Mouse (Mus musculus) lung, postnatal 0 days (tissue): Measurements from ENCODE around the gene Ywhab. TPM values are rescaled to one million over a fixed set of nuclear protein-coding genes. Genes with fewer than 3 reads are reported as not detected.

Source experiments
- ATAC-seq: fragments of 200-750 bp; cut with Nextera tagmentation; 2 replicates; pipeline ENCODE4 v1.8.0; 2017; ENCODE audit warnings: moderate library complexity
- DNase-seq: peaks from one replicate; pipeline ENCODE4 v3.0.0-alpha.2; 2016; ENCODE audit warnings: low spot score
- H3K27ac ChIP-seq: fragments of 300-500 bp; sonication (generic); 2 replicates; pipeline ENCODE4 v1.5.1; 2014; ENCODE audit warnings: antibody characterized with exemption, mild to moderate bottlenecking, low read length, mixed read lengths
- H3K27me3 ChIP-seq: fragments of 300-500 bp; sonication (generic); replicated peaks from 2 replicates; pipeline ENCODE4 v1.6.1; 2014; ENCODE audit warnings: low read length, mixed read lengths; ENCODE audit not compliant: insufficient read depth
- H3K36me3 ChIP-seq: fragments of 300-500 bp; sonication (generic); 2 replicates; pipeline ENCODE4 v1.6.1; 2014; ENCODE audit warnings: low read length, mixed read lengths; ENCODE audit not compliant: insufficient read depth
- H3K4me1 ChIP-seq: fragments of 300-500 bp; sonication (generic); 2 replicates; pipeline ENCODE4 v1.6.1; 2014; ENCODE audit warnings: antibody characterized with exemption, low read depth, low read length, mixed read lengths; ENCODE audit not compliant: insufficient read depth
- H3K4me2 ChIP-seq: fragments of 300-500 bp; sonication (generic); replicated peaks from 2 replicates; pipeline ENCODE4 v1.6.1; 2014; ENCODE audit warnings: low read depth, mild to moderate bottlenecking, low read length, moderate library complexity, mixed read lengths
- H3K4me3 ChIP-seq: fragments of 300-500 bp; sonication (generic); 2 replicates; pipeline ENCODE4 v1.5.1; 2014; ENCODE audit warnings: low read depth, low read length
- H3K9ac ChIP-seq: fragments of 300-500 bp; sonication (generic); replicated peaks from 2 replicates; pipeline ENCODE4 v1.6.1; 2014; ENCODE audit warnings: low read depth, mild to moderate bottlenecking
- H3K9me3 ChIP-seq: fragments of 300-500 bp; sonication (generic); 2 replicates; pipeline ENCODE4 v1.6.1; 2016; ENCODE audit warnings: low read length, mixed read lengths
- CTCF ChIP-seq: IDR thresholded peaks from 2 replicates; pipeline ENCODE4 v1.5.1; 2016; ENCODE audit warnings: antibody characterized with exemption, mild to moderate bottlenecking
- EP300 ChIP-seq: IDR thresholded peaks from 2 replicates; pipeline ENCODE4 v1.6.1; 2016; ENCODE audit warnings: antibody characterized with exemption, mild to moderate bottlenecking, control low read depth
- WGBS: fragments of 180-500 bp; shearing (Covaris S2); extraction: QIAGEN DNeasy Blood & Tissue Kit; methylation state at CpG from one replicate; pipeline ENCODE4 v1.1.7; 2014; 5-methylcytosine and 5-hydroxymethylcytosine counted together
- polyA plus RNA-seq: library from polyadenylated mRNA; unstranded; fragments of >200 nt; fragmentation: Nextera tagmentation; extraction: Ambion mirVana; gene quantifications from 2 replicates; pipeline ENCODE4 v1.2.1, GENCODE M21; 2015

The Ywhab gene
- polyA plus RNA-seq, 1 experiment from 2014 or later = 263 TPM

GRCm38 (mm10) chr2:164006932-164007331 is 12.2 kb downstream of the Ywhab start:
- Histone ChIP-seq H3K4me3 (no peak overlapping the region), H3K9me3 (no peaks in the 10 kb centered on the region), H3K36me3 (peaks cover 4% of the 10 kb centered on the region; the same call in 1 of the 2 replicates), H3K9ac (no peak overlapping the region), H3K4me1 (peaks cover 17% of the 10 kb centered on the region; the same call in 1 of the 2 replicates), H3K27me3 (no peaks in the 10 kb centered on the region), H3K4me2 (no peak overlapping the region), H3K27ac (no peak overlapping the region)
- DNase-seq (peak; percentile 52), ATAC-seq (peak; percentile 55; the same call in 1 of the 2 replicates)
- TF ChIP-seq EP300 = no peak
- TF ChIP-seq CTCF = no peak
- WGBS = 50% methylated on average over 10 of the region's 10 CpGs

GRCm38 (mm10) chr2:164007547-164007946 is 12.8 kb downstream of the Ywhab start:
- TF ChIP-seq EP300 = no peak
- no peak for TF ChIP-seq CTCF
- no peak overlapping the region for H3K27ac ChIP-seq
- H3K9ac ChIP-seq = no peak overlapping the region
- no peak overlapping the region for H3K4me3 ChIP-seq
- DNase-seq = no peak
- no peaks in the 10 kb centered on the region for H3K27me3 ChIP-seq
- H3K4me1 ChIP-seq = peaks cover 17% of the 10 kb centered on the region; the same call in 1 of the 2 replicates
- 89% methylated on average over 8 of the region's 8 CpGs for WGBS
- no peak for ATAC-seq
- H3K4me2 ChIP-seq = no peak overlapping the region
- no peaks in the 10 kb centered on the region for H3K9me3 ChIP-seq
- H3K36me3 ChIP-seq = peaks cover 8% of the 10 kb centered on the region; the same call in 1 of the 2 replicates

- Histone ChIP-seq H3K9me3 (no peaks in the 10 kb centered on the region), H3K4me1 (peaks cover 17% of the 10 kb centered on the region; the same call in 1 of the 2 replicates), H3K9ac (no peak overlapping the region), H3K27ac (peak overlapping the region; percentile 65; the same call in 1 of the 2 replicates), H3K27me3 (no peaks in the 10 kb centered on the region), H3K4me2 (no peak overlapping the region), H3K36me3 (peaks cover 9% of the 10 kb centered on the region; the same call in 1 of the 2 replicates), H3K4me3 (no peak overlapping the region)
- no peak for ATAC-seq
- TF ChIP-seq EP300 = no peak
- no peak for TF ChIP-seq CTCF
- DNase-seq = no peak
- WGBS = 73% methylated on average over 2 of the region's 2 CpGs
These were observed 13.3 kb downstream of the Ywhab start for GRCm38 (mm10) chr2:164007987-164008545.

DNA sequence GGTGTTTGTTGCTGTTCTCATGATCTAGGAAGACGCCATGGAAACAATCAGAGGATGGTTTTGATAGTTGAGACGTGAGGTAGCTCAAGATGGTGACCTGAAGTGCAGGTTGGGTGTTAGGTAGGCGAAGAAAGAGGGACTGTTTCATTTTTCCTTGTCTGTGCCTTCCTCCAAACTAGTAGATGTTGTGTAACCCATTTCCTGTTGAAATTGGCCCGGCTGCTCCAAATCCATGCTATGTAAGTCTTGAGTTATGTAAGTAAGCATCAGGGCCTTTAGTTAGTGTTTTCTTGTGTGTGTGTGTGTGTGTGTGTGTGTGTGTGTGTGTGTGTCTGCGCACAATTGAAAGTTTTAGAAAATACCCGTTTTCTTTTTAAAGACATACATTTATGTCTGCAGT is 14.5 kb downstream of the Ywhab start:
- ATAC-seq (peak; percentile 69), DNase-seq (peak; percentile 85)
- peak overlapping the region; percentile 65 for H3K27ac ChIP-seq
- TF ChIP-seq EP300 = no peak
- TF ChIP-seq CTCF = no peak
- H3K36me3 ChIP-seq = peaks cover 11% of the 10 kb centered on the region; the same call in 1 of the 2 replicates
- H3K4me2 ChIP-seq = no peak overlapping the region; the same call in 1 of the 2 replicates
- no peaks in the 10 kb centered on the region for H3K9me3 ChIP-seq
- H3K27me3 ChIP-seq = no peaks in the 10 kb centered on the region
- H3K4me1 ChIP-seq = peaks cover 15% of the 10 kb centered on the region; the same call in 1 of the 2 replicates
- H3K4me3 ChIP-seq = no peak overlapping the region
- WGBS = 50% methylated on average over 6 of the region's 6 CpGs
- H3K9ac ChIP-seq = no peak overlapping the region

DNA sequence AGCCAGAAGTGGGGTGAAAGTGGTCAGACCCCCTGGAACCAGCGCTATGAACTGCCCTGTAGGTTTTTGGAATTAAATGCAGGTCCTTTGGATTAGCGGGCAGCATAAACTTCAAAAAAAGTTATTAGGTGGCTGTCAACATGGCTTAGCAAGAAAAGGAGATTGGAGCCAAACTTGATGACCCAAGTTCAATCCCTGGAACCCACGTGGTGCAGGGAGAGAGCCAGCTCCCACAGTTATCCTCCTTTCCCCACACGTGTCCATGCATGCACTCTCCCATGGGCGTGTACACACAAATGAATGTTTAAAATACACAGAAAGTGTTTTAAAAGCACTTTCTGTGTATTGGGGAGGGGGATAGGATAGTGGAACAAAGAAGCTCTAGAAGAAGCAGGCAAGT is 15.7 kb downstream of the Ywhab start:
- Histone ChIP-seq H3K9ac (no peak overlapping the region), H3K27me3 (no peaks in the 10 kb centered on the region), H3K4me3 (no peak overlapping the region), H3K27ac (no peak overlapping the region), H3K4me2 (no peak overlapping the region), H3K36me3 (peaks cover 20% of the 10 kb centered on the region; the same call in 1 of the 2 replicates), H3K9me3 (no peaks in the 10 kb centered on the region), H3K4me1 (peaks cover 9% of the 10 kb centered on the region; the same call in 1 of the 2 replicates)
- TF ChIP-seq CTCF = no peak
- TF ChIP-seq EP300 = no peak
- WGBS = 69% methylated on average over 5 of the region's 5 CpGs
- ATAC-seq (no peak), DNase-seq (no peak)

GRCm38 (mm10) chr2:164010944-164011343 is 16.2 kb downstream of the Ywhab start:
- Histone ChIP-seq H3K27me3 (no peaks in the 10 kb centered on the region), H3K9ac (no peak overlapping the region), H3K36me3 (peaks cover 24% of the 10 kb centered on the region), H3K27ac (no peak overlapping the region), H3K9me3 (no peaks in the 10 kb centered on the region), H3K4me3 (no peak overlapping the region), H3K4me1 (peaks cover 9% of the 10 kb centered on the region; the same call in 1 of the 2 replicates), H3K4me2 (no peak overlapping the region)
- 71% methylated on average over 3 of the region's 3 CpGs for WGBS
- ATAC-seq = no peak
- DNase-seq = peak; percentile 29
- TF ChIP-seq EP300 (no peak), CTCF (no peak)
